Mouse (Mus musculus): Measurements from ENCODE around the gene Traf3ip3. TPM values are rescaled to one million over a fixed set of nuclear protein-coding genes. Genes with fewer than 3 reads are reported as not detected.
A peak's percentile ranks its signal among the peaks of the same experiment; 100 is the strongest.

Traf3ip3 gene
- polyA plus RNA-seq, 1 experiment, result 1.6 TPM

- no peak for DNase-seq (ENCODE audit: low read depth)
Observed at GRCm38 (mm10) chr1:193159613-193160012, 41.9 kb downstream of the Traf3ip3 start.

- DNase-seq (ENCODE audit: low read depth), result no peak
Observed at GRCm38 (mm10) chr1:193159163-193159562, 42.3 kb downstream of the Traf3ip3 start.

- no peak for DNase-seq (ENCODE audit: low read depth)
Observed at GRCm38 (mm10) chr1:193157111-193157492, 44.4 kb downstream of the Traf3ip3 start.

GRCm38 (mm10) chr1:193156316-193157110, 45.0 kb downstream of the Traf3ip3 start:
- no peak for DNase-seq (ENCODE audit: low read depth)

GRCm38 (mm10) chr1:193153561-193153960, 47.9 kb downstream of the Traf3ip3 start:
- DNase-seq (ENCODE audit: low read depth), result no peak

GRCm38 (mm10) chr1:193152872-193153271, 48.6 kb downstream of the Traf3ip3 start, which contains the start of gene Irf6:
Gene Irf6 (plus strand): TSS chr1:193153111.
- peak; percentile 67 for DNase-seq (ENCODE audit: low read depth)

- DNase-seq (ENCODE audit: low read depth), result no peak
Observed at GRCm38 (mm10) chr1:193151134-193151533, 50.4 kb downstream of the Traf3ip3 start.

- no peak for DNase-seq (ENCODE audit: low read depth)
Observed at GRCm38 (mm10) chr1:193149231-193149630, 52.3 kb downstream of the Traf3ip3 start.

GRCm38 (mm10) chr1:193146416-193146815, 55.1 kb downstream of the Traf3ip3 start:
- no peak for DNase-seq (ENCODE audit: low read depth)

GRCm38 (mm10) chr1:193145101-193145500, 56.4 kb downstream of the Traf3ip3 start:
- no peak for DNase-seq (ENCODE audit: low read depth)

- DNase-seq (ENCODE audit: low read depth), result no peak
Observed at GRCm38 (mm10) chr1:193144516-193144915, 57.0 kb downstream of the Traf3ip3 start.

GRCm38 (mm10) chr1:193142517-193143062, 58.9 kb downstream of the Traf3ip3 start:
- no peak for DNase-seq (ENCODE audit: low read depth)

GRCm38 (mm10) chr1:193141118-193141517, 60.4 kb downstream of the Traf3ip3 start:
- DNase-seq (ENCODE audit: low read depth), result no peak

- no peak for DNase-seq (ENCODE audit: low read depth)
Observed at GRCm38 (mm10) chr1:193138669-193139068, 62.8 kb downstream of the Traf3ip3 start.

GRCm38 (mm10) chr1:193138087-193138486, 63.4 kb downstream of the Traf3ip3 start:
- DNase-seq (ENCODE audit: low read depth), result no peak

- DNase-seq (ENCODE audit: low read depth), result no peak
Observed at GRCm38 (mm10) chr1:193133726-193134125, 67.8 kb downstream of the Traf3ip3 start.

- DNase-seq (ENCODE audit: low read depth), result no peak
Observed at GRCm38 (mm10) chr1:193132385-193132784, 69.1 kb downstream of the Traf3ip3 start.

GRCm38 (mm10) chr1:193131311-193131948, 70.1 kb downstream of the Traf3ip3 start:
- DNase-seq (ENCODE audit: low read depth), result no peak

- no peak for DNase-seq (ENCODE audit: low read depth)
Observed at GRCm38 (mm10) chr1:193130839-193131238, 70.7 kb downstream of the Traf3ip3 start.

- no peak for DNase-seq (ENCODE audit: low read depth)
Observed at GRCm38 (mm10) chr1:193130456-193130825, 71.1 kb downstream of the Traf3ip3 start.

GRCm38 (mm10) chr1:193129786-193130455, 71.6 kb downstream of the Traf3ip3 start, which contains the start of gene Diexf:
Gene Diexf (minus strand): TSS chr1:193130272.
- no peak for DNase-seq (ENCODE audit: low read depth)

- DNase-seq (ENCODE audit: low read depth), result no peak
Observed at GRCm38 (mm10) chr1:193129321-193129720, 72.2 kb downstream of the Traf3ip3 start.

Measured in gonadal fat pad, adult 2 months (tissue).